ENCODE assay signal across 23 mouse cellular contexts in genomic region chr1:84077023-84077422, GRCm38 (mm10).
"Had no signal": no experiment of that assay in that cellular context is flagged by ENCODE, and none has a peak within 500 bp of the region (broad histone marks: within the 10 kb centered on the region; RNA-seq: fewer than 3 reads in every experiment).

No protein-coding gene starts in this region.

- ATAC-seq: hindbrain, postnatal 0 days; intestine, embryonic 16.5 days had no signal

- DNase-seq: gastrocnemius, postnatal 14 days; gastrocnemius, postnatal 36 days; heart, adult 18-20 months; heart, postnatal 10 days; heart, postnatal 36 days; kidney, adult 11 months; kidney, adult 2 months; kidney, adult 9 months; kidney, postnatal 10 days; kidney, postnatal 36 days; layer of hippocampus, adult 9-11 months; layer of hippocampus, postnatal 36 days; left cerebral cortex, postnatal 4 days; liver; liver, embryonic 13.5 days had no signal

- H3K27ac ChIP-seq: heart, embryonic 10.5 days; hindbrain, embryonic 13.5 days; hindbrain, embryonic 15.5 days; hindbrain, postnatal 0 days; limb, embryonic 12.5 days; liver, embryonic 13.5 days had no signal

- H3K4me2 ChIP-seq: heart, embryonic 12.5 days; hindbrain, embryonic 13.5 days; hindbrain, embryonic 15.5 days; limb, embryonic 12.5 days; liver, embryonic 11.5 days; liver, embryonic 13.5 days had no signal

- H3K9ac ChIP-seq: heart, embryonic 12.5 days; hindbrain, embryonic 13.5 days; hindbrain, embryonic 15.5 days; limb, embryonic 12.5 days; liver, embryonic 13.5 days had no signal

- H3K27me3 ChIP-seq: heart, embryonic 12.5 days; hindbrain, embryonic 13.5 days; hindbrain, embryonic 15.5 days; limb, embryonic 12.5 days; liver, embryonic 13.5 days had no signal

- H3K9me3 ChIP-seq: heart, embryonic 10.5 days; hindbrain, embryonic 13.5 days; hindbrain, embryonic 15.5 days; limb, embryonic 12.5 days; liver, embryonic 13.5 days had no signal

- H3K4me3 ChIP-seq: heart, embryonic 10.5 days; heart, embryonic 12.5 days; hindbrain, embryonic 13.5 days; hindbrain, embryonic 15.5 days; limb, embryonic 12.5 days; liver, embryonic 13.5 days had no signal

- H3K4me1 ChIP-seq: heart, embryonic 10.5 days; heart, embryonic 12.5 days; limb, embryonic 12.5 days; liver, embryonic 13.5 days had no signal

- H3K36me3 ChIP-seq: heart, embryonic 10.5 days; heart, embryonic 12.5 days; hindbrain, embryonic 15.5 days; limb, embryonic 12.5 days had no signal
